Mouse (Mus musculus): ENCODE data around the gene Hcrt.

GRCm38 (mm10) chr11:100775921-100776320, 13.2 kb upstream of the Hcrt start:
- TF ChIP-seq EP300 (IDR thresholded peaks at IDR 0.05; ENCODE audit: low read depth) = no peak
- no peak for TF ChIP-seq CTCF (IDR thresholded peaks at IDR 0.05; ENCODE audit: low read depth)
